Mouse (Mus musculus) heart, embryonic 16.5 days (tissue): ENCODE data around the gene Btd. TPM values are rescaled to one million over a fixed set of nuclear protein-coding genes. Genes with fewer than 3 reads are reported as not detected.
A peak's percentile ranks its signal among the peaks of the same experiment; 100 is the strongest.

ENCODE experiments used
- ATAC-seq: fragments of 200-750 bp; cut with Nextera tagmentation; replicated peaks from 2 replicates; pipeline ENCODE4 v1.8.0; 2017; ENCODE audit warnings: moderate number of reproducible peaks; ENCODE audit not compliant: insufficient read depth, low FRiP score; ENCODE audit errors: extremely low read depth
- H3K27ac ChIP-seq: fragments of 300-500 bp; sonication (generic); 2 replicates; pipeline ENCODE4 v1.5.1; 2014; ENCODE audit warnings: mild to moderate bottlenecking, low read length, control low read depth, moderate library complexity
- H3K27me3 ChIP-seq: fragments of 300-500 bp; sonication (generic); 2 replicates; pipeline ENCODE4 v1.6.1; 2014; ENCODE audit warnings: low read length, mixed read lengths; ENCODE audit not compliant: control insufficient read depth, insufficient read depth
- H3K36me3 ChIP-seq: fragments of 300-500 bp; sonication (generic); 2 replicates; pipeline ENCODE4 v1.6.1; 2014; ENCODE audit not compliant: control insufficient read depth, insufficient read depth
- H3K4me1 ChIP-seq: fragments of 300-500 bp; sonication (generic); 2 replicates; pipeline ENCODE4 v1.6.1; 2014; ENCODE audit warnings: low read length, mixed read lengths; ENCODE audit not compliant: control insufficient read depth, insufficient read depth
- H3K4me2 ChIP-seq: fragments of 300-500 bp; sonication (generic); 2 replicates; pipeline ENCODE4 v1.6.1; 2014; ENCODE audit warnings: low read depth, mild to moderate bottlenecking, control low read depth, low read length
- H3K4me3 ChIP-seq: fragments of 300-500 bp; sonication (generic); 2 replicates; pipeline ENCODE4 v1.5.1; 2014; ENCODE audit warnings: mild to moderate bottlenecking, control low read depth, low read length
- H3K9ac ChIP-seq: fragments of 300-500 bp; sonication (generic); 2 replicates; pipeline ENCODE4 v1.6.1; 2014; ENCODE audit warnings: low read length, control low read depth
- H3K9me3 ChIP-seq: fragments of 300-500 bp; sonication (generic); replicated peaks from 2 replicates; pipeline ENCODE4 v1.6.1; 2016; ENCODE audit warnings: low read length; ENCODE audit not compliant: control insufficient read depth
- WGBS: fragments of 180-500 bp; shearing (Covaris S2); extraction: QIAGEN DNeasy Blood & Tissue Kit; methylation state at CpG from one replicate; pipeline ENCODE4 v1.1.7; 2014; 5-methylcytosine and 5-hydroxymethylcytosine counted together
- polyA plus RNA-seq: library from polyadenylated mRNA; unstranded; fragments of >200 nt; fragmentation: Nextera tagmentation; extraction: Ambion mirVana; gene quantifications from 2 replicates; pipeline ENCODE4 v1.2.1, GENCODE M21; 2015

Gene Btd
- polyA plus RNA-seq, 1 experiment from 2014 or later, result 23.4 TPM

- Histone ChIP-seq H3K9ac (peak overlapping the region; percentile 83), H3K4me1 (peaks cover 9% of the 10 kb centered on the region), H3K27ac (peak overlapping the region; percentile 90), H3K4me2 (peak overlapping the region; percentile 81), H3K36me3 (no peaks in the 10 kb centered on the region), H3K9me3 (no peaks in the 10 kb centered on the region), H3K4me3 (peak overlapping the region; percentile 90), H3K27me3 (no peaks in the 10 kb centered on the region)
- WGBS, result 54% methylated on average over 9 of the region's 9 CpGs
- no peak for ATAC-seq
Observed at GRCm38 (mm10) chr14:31641506-31642155, 803 bp downstream of the Btd start.

GRCm38 (mm10) chr14:31644183-31644830 is 3.5 kb downstream of the Btd start:
- no peaks in the 10 kb centered on the region for H3K9me3 ChIP-seq
- no peaks in the 10 kb centered on the region for H3K36me3 ChIP-seq
- ATAC-seq, result no peak
- no peak overlapping the region for H3K9ac ChIP-seq
- peaks cover 9% of the 10 kb centered on the region for H3K4me1 ChIP-seq
- WGBS, result 81% methylated on average over 5 of the region's 5 CpGs
- no peaks in the 10 kb centered on the region for H3K27me3 ChIP-seq
- H3K27ac ChIP-seq, result no peak overlapping the region
- H3K4me3 ChIP-seq, result no peak overlapping the region
- no peak overlapping the region for H3K4me2 ChIP-seq

- Histone ChIP-seq H3K4me2 (no peak overlapping the region), H3K27me3 (no peaks in the 10 kb centered on the region), H3K9me3 (no peaks in the 10 kb centered on the region), H3K4me1 (peaks cover 9% of the 10 kb centered on the region), H3K27ac (no peak overlapping the region), H3K4me3 (no peak overlapping the region), H3K36me3 (no peaks in the 10 kb centered on the region), H3K9ac (no peak overlapping the region)
- 73% methylated on average over 3 of the region's 3 CpGs for WGBS
- no peak for ATAC-seq
Observed at GRCm38 (mm10) chr14:31644931-31645547, 4.2 kb downstream of the Btd start.

- no peaks in the 10 kb centered on the region for H3K27me3 ChIP-seq
- no peaks in the 10 kb centered on the region for H3K36me3 ChIP-seq
- H3K4me1 ChIP-seq, result peaks cover 6% of the 10 kb centered on the region
- H3K9me3 ChIP-seq, result peaks cover 2% of the 10 kb centered on the region; the same call in 1 of the 2 replicates
- no peak overlapping the region for H3K27ac ChIP-seq
- no peak overlapping the region for H3K4me3 ChIP-seq
- no peak overlapping the region for H3K9ac ChIP-seq
- no peak for ATAC-seq
- H3K4me2 ChIP-seq, result no peak overlapping the region
- WGBS, result 87% methylated on average over 7 of the region's 7 CpGs
Observed at GRCm38 (mm10) chr14:31645920-31646319, 5.1 kb downstream of the Btd start.

- Histone ChIP-seq H3K27ac (no peak overlapping the region), H3K4me1 (peaks cover 4% of the 10 kb centered on the region)
- WGBS, result 74% methylated on average over 10 of the region's 10 CpGs
Observed at GRCm38 (mm10) chr14:31647991-31648390, 7.2 kb downstream of the Btd start.

GRCm38 (mm10) chr14:31650347-31650746 is 9.5 kb downstream of the Btd start:
- no peaks in the 10 kb centered on the region for H3K36me3 ChIP-seq
- H3K9me3 ChIP-seq, result peaks cover 2% of the 10 kb centered on the region; the same call in 1 of the 2 replicates
- H3K4me1 ChIP-seq, result peaks cover 7% of the 10 kb centered on the region
- H3K9ac ChIP-seq, result no peak overlapping the region
- H3K27ac ChIP-seq, result no peak overlapping the region
- no peak overlapping the region for H3K4me3 ChIP-seq
- over 99% methylated on average over 3 of the region's 3 CpGs for WGBS
- H3K4me2 ChIP-seq, result no peak overlapping the region
- H3K27me3 ChIP-seq, result no peaks in the 10 kb centered on the region
- ATAC-seq, result no peak

More at GRCm38 (mm10) chr14:31647991-31648390, 7.2 kb downstream of the Btd start:
- H3K4me2 ChIP-seq, result no peak overlapping the region
- H3K36me3 ChIP-seq, result no peaks in the 10 kb centered on the region
- ATAC-seq, result no peak
- peaks cover 2% of the 10 kb centered on the region; the same call in 1 of the 2 replicates for H3K9me3 ChIP-seq
- no peak overlapping the region for H3K4me3 ChIP-seq
- no peaks in the 10 kb centered on the region for H3K27me3 ChIP-seq
- no peak overlapping the region for H3K9ac ChIP-seq

GRCm38 (mm10) chr14:31651206-31651605 is 10.4 kb downstream of the Btd start:
- Histone ChIP-seq H3K27me3 (no peaks in the 10 kb centered on the region), H3K4me3 (no peak overlapping the region), H3K9ac (no peak overlapping the region), H3K9me3 (peaks cover 2% of the 10 kb centered on the region; the same call in 1 of the 2 replicates), H3K36me3 (no peaks in the 10 kb centered on the region), H3K27ac (no peak overlapping the region), H3K4me1 (peaks cover 7% of the 10 kb centered on the region), H3K4me2 (no peak overlapping the region)
- WGBS, result 56% methylated on average over 7 of the region's 7 CpGs
- no peak for ATAC-seq

GRCm38 (mm10) chr14:31652106-31652505 is 11.3 kb downstream of the Btd start:
- H3K4me3 ChIP-seq, result no peak overlapping the region
- no peak overlapping the region for H3K4me2 ChIP-seq
- H3K27me3 ChIP-seq, result no peaks in the 10 kb centered on the region
- peaks cover 2% of the 10 kb centered on the region; the same call in 1 of the 2 replicates for H3K9me3 ChIP-seq
- H3K4me1 ChIP-seq, result peaks cover 7% of the 10 kb centered on the region
- no peak for ATAC-seq
- H3K9ac ChIP-seq, result no peak overlapping the region
- H3K27ac ChIP-seq, result no peak overlapping the region
- WGBS, result 41% methylated on average over 5 of the region's 5 CpGs
- H3K36me3 ChIP-seq, result no peaks in the 10 kb centered on the region

- no peak overlapping the region for H3K4me3 ChIP-seq
- ATAC-seq, result no peak
- no peak overlapping the region for H3K27ac ChIP-seq
- H3K4me1 ChIP-seq, result peaks cover 11% of the 10 kb centered on the region
- H3K36me3 ChIP-seq, result no peaks in the 10 kb centered on the region
- peaks cover 2% of the 10 kb centered on the region; the same call in 1 of the 2 replicates for H3K9me3 ChIP-seq
- no peak overlapping the region for H3K4me2 ChIP-seq
- 96% methylated on average over 1 of the region's 1 CpGs for WGBS
- no peak overlapping the region for H3K9ac ChIP-seq
- no peaks in the 10 kb centered on the region for H3K27me3 ChIP-seq
Observed at GRCm38 (mm10) chr14:31652624-31653023, 11.8 kb downstream of the Btd start.
